Mouse (Mus musculus): ENCODE data around the gene Acer1.

The Acer1 gene

DNA sequence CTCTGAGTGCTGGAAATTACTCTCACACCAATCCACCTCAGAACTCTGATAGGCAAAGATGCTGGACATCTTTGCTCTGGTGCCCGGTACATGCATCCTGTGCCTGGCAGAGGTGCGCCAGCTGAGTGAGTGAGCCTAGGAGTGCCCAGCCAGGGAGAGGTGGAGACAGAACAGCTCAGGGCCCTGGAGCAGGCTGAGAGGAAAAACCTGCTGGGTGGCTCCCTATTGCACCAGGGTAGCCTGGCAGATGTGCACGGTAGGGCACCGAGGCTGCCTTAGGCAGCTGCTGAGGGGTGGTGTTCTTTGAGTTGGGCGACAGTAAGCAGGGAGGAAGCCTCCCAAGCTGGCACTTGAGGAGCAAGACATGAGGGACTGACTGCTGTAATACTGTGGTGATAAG, at the start of gene Acer1:
Gene Acer1, minus strand, starts transcription at position 114 of the 400 bp plus-strand sequence.
- no peak for DNase-seq (ENCODE audit: low read depth, low spot score)

DNA sequence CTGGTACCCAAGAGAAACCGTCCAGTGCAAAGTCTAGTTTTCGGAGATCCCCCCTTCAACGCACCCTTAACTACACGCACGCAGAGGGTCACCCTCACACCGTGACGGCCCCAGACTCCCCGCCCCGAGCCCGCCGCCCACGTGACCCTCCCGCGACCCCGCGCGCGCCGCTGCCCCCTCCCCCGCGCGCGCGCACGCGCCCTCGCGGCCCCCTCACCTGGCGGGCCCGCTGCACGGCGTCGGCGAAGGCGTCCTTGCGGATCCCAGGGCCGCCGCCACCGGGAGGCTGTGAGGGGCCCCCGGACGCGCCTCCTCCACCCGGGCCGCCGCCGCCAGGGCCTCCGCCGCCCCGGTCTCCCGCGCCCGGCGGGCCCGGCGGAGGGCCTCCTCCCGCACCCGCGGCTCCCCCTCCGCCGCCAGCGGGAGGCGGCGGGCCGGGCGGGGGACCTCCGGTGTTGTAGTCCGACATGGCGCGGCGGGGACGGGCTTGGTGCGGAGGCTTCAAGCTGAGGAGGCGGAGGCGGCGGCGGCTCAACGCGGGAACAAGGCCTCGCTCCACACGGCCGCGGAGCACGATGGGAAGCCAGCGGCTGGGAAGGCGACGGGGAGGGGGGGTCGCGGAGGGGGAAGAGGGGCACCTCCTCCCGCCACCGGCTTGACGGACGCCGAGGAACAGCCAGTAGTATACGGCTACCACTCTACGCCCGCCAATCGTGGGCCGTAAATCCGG, 49.2 kb upstream of the Acer1 start, which contains the start of gene Khsrp:
Gene Khsrp, minus strand, starts transcription at position 592 of the 730 bp plus-strand sequence.
- no peak for DNase-seq (ENCODE audit: low read depth, low spot score)

DNA sequence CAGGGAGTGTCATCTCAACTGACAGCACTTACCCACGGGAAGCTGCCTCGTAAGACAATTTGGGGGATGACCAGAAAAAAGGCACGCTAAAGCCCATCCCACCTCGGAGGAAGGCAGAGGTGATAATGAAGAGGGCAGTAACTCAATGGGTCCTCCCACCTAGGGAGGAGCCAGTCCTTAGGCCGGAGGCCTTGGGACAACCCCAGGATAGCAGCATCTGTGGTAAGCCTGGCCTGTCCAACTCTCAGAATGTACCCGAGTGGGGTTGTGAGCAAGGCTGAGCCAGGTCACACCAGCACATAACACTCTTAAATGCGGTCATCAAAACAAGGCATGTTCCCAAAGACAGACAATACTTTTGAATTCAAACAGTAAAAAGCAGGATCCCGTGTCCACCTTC, 47.8 kb upstream of the Acer1 start:
- peak; percentile 76 for DNase-seq (ENCODE audit: low read depth, low spot score)

DNA sequence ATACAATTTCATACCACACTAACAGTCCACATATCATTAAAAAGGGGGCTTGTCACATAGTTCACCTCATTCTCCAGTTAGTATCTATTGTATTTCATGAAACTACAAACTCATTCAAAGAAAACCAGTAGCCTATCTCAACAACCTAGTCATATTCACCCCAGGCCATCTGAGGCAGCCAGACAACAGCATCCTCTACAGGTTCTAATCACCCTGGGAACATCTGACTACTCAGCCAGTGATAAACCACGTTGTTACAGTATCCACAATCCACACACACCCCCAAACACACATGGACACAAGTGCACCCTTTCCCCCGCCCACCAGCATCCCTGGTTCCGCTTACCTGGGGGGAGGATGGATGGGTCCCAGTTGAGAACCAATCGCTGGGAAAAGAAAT, 45.5 kb upstream of the Acer1 start:
- DNase-seq (ENCODE audit: low read depth, low spot score): no peak

DNA sequence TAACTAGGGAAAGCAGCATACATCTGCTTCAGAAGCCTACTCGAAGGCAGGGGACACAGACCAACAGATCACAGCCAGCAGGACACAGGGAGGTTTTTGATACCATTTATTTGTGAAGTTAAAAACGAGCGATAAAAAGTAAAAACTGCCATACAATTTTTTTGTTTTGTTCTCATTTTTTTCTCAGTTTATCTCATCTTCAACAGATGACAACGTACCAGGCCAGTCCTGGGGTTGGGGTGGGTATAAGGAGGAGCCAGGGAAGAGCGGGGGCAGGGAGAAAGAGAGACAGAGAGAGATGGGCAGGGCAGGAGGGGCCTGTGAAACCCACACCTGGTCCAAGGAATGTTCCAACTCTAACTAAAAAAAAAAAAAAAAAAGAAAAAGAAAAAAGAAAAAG, 39.0 kb upstream of the Acer1 start:
- no peak for DNase-seq (ENCODE audit: low read depth, low spot score)

DNA sequence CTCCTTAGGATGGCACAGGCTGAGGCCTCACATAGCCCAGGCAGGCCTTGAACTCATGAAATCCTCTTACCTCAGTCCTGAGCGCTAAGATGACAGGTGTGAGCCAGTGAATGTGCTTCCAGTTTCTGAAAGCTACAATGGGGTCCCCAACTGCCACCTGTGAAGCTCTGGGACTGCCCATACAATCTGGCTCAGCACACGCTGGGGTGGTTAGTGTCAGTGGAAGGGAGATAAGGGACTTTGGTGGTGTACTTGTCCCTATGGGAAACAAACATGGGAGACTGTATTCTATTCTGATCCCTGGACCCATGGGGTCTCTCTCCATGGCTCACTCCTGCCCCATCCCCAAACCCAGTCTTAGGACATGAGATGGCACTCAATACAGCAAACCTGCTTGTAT, 37.8 kb upstream of the Acer1 start:
- no peak for DNase-seq (ENCODE audit: low read depth, low spot score)

DNA sequence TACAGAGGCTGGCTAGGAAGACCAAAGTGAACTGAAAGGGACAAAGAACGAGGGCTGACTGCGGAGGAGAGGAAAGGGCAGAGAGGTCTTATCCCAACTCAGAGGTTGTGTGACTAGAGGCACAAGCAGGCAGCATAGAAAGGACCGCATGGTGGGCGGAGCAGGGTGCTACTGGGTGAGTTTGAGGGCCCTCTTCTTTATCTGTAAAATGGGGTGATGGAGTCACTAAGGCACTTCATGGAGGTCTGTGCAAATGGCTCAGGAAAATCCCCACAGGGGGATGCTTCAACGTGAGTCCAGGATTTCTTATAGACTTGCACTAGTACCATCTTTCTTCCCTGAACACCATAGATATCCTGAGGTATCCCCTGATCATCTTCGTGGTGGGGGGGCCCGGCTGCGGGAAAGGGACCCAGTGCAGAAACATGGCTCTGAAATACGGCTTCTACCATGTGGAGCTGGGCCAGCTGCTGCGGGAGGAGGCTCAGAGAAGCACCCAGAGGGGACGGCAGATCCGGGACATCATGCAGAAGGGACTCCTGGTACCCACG, 30.4 kb upstream of the Acer1 start:
- DNase-seq (ENCODE audit: low read depth, low spot score): no peak

DNA sequence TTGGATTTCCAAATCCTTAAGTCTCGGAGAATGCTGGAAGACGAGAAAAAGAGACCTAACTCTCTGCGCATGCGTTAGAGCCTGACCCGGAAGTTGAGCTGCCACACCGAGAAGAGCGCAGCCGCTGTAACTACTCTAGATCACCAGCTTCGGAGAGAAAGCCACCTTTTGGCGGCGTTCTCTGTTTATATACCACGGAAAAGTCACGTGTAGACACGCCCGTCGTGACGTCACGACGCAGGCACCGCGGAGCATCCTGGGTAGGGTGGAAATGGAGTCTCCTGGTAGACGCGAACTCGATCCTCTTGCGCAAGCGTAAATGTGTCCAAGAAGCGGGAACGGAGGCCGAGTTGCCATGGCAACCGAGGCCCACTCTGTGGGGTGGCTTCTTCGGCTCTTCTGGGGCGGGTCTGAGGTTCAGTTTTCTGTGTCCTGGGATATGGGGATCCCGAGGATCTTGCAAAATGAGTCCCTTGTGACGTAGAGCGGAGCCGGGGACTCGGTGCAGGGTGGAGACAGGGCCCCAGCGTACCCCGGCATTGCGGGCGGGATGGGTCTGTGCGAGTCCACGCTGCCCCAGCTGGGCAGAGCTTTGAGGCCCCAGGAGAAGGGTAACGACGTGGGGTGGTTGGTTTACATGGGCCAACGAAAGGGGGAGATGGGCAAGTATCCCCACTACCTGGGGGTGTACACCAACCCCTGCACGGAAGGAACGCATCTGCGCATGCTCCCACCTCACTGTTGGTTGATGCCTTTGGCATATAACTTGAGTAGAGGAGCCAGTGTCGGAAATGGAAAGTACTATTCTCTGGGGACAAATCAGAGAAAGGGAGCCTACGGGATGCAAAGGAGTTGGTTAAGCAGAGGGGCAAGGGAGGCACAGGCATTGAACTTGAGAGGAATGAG, 29.6 kb upstream of the Acer1 start, which contains the start of the genes Gtf2f1 and Gm17949:
Gene Gtf2f1, minus strand, starts transcription at position 53 of the 906 bp plus-strand sequence.
Gene Gm17949, plus strand, starts transcription at position 234 of the 906 bp plus-strand sequence.
- peak; percentile 98 for DNase-seq (ENCODE audit: low read depth, low spot score)

DNA sequence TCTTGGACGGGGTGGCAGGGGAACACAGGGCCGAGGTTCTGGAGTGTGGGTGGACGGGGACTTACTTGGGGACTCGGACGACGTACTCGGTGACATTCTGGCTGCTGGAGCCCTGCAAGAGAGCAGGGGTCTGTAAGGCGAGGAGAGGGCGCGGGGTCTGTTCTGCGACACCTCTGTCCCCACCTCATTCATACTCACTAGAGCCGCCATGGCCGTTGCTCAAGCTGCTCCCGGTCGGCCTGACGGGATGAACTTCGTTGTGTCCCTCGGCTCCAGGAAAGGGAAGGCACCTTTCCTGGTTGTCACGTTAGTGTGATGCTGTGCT, 28.9 kb upstream of the Acer1 start:
- no peak for DNase-seq (ENCODE audit: low read depth, low spot score)

DNA sequence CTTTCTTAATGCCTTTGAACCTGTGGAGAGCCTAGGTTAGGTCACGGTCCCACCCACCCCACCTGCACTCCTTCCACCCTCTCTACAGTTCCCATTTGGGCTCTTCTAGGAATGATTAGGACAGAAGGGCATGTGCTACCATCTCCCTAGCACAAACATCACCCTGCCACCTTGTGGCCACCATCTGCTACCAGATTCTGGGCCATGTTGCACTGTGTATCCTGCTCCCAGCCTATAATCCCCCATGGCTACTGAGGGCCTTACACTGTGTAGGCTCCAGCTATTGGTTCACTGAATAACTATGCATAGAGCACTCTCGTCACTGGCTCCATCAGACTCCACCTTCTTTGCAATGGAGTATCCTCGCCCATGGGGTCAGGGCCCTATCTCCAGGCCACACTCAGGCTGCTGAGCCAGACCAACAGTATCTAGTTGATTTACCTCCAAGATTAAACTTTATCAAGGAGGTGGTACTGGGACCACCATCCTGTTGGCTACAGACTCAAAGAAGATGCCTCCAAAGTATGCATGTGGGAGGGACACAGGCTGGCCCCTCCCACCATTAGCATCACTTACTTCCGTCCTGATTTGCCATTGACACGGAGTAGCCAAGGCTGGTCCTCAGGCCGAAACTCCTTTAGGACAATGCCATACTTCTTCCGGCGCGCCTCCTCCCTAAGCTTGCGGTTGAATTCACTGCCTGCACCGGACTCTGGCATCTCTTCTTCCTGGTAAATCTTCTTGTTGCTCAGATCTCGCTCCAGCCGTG, 25.4 kb upstream of the Acer1 start:
- peak; percentile 65 for DNase-seq (ENCODE audit: low read depth, low spot score)

DNA sequence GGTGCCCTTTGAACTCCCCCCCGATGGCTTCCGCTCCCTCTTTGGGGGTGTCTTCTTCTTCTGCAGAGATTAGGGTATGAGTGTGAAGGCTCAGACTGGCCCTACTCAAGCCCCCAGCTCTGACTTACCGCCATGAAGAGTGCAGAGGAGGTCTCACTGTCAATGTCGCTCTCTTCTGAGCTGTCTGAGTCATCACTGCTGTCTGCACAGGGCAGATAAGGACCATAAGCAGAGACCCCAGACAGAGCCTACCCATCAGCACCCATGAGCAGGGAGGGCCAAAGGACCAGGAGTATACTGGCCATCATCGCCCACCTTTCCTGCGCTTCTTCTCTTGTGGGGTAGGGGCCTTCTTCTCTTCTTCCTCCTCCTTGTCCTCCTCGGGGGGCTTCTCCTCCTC, 22.1 kb upstream of the Acer1 start:
- no peak for DNase-seq (ENCODE audit: low read depth, low spot score)

DNA sequence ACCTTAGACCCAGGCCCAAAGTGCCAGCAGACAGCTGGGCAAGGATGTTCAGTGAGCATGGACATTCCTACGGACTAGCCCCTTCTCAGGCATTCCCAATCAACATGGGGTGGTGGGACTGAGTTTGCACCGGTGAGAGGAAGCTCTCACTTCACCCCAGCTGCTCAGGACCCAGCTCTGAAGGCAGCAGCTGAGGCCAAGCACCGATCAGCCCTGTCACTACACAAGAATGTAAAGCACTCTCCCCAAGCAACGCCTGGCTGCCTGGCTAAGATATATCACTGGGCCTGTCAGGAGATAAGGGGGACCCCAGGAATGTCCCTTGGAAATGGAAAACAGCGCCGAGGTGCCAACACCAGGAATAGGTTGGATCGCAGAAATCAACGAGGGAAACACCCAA, 19.3 kb upstream of the Acer1 start:
- DNase-seq (ENCODE audit: low read depth, low spot score): peak; percentile 56

DNA sequence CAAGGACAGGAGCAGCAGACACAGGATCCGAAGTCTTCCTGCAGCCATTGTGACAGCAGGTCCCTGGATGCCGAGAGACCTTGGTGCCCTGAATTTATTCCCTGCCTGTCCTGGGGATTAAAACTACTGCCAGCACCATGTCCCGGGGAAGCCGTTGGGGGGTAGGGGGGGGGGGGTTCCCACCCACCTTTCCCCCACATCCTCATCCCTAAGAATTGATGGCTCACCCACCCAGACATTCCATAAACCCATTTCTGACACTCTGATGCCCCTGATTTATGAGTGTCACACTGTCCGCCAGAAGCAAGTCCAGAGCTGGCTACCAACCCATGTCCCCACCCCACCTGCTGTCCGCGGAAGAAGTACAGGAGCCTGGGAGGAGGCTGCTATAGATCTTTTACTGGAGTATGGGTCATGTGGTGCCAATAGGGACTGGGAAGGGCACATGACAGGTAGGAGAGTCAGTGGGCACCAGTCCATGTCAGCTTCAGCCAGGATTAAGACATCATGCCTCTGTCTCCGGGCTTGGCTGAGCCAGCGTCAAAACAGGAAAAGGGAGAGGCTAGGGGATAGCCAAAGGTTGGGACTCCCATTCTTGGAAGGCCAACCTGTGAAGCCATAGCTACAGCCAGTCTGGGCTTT, 18.2 kb upstream of the Acer1 start, which contains the start of gene Pspn:
Gene Pspn, minus strand, starts transcription at position 51 of the 642 bp plus-strand sequence.
- no peak for DNase-seq (ENCODE audit: low read depth, low spot score)

DNA sequence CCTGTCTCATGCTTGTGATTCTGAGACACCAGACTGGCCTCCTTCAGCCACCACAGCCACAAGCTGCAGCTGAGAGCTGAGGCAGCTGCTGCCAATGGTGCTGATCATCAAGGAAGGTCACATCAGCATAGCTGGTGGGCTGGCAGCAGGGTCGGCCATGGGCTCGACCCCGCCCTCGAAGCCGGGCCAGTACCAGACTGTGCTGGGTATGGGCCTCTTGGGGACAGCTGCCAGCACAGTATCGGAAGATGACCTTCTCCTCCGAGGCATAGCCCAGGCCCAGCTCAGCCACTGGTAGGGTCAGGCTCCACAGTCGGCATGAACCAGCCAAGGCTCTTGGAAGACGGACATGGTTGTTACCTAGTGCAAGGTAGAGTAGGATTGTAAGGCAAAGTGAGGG, 17.5 kb upstream of the Acer1 start:
- DNase-seq (ENCODE audit: low read depth, low spot score): no peak

DNA sequence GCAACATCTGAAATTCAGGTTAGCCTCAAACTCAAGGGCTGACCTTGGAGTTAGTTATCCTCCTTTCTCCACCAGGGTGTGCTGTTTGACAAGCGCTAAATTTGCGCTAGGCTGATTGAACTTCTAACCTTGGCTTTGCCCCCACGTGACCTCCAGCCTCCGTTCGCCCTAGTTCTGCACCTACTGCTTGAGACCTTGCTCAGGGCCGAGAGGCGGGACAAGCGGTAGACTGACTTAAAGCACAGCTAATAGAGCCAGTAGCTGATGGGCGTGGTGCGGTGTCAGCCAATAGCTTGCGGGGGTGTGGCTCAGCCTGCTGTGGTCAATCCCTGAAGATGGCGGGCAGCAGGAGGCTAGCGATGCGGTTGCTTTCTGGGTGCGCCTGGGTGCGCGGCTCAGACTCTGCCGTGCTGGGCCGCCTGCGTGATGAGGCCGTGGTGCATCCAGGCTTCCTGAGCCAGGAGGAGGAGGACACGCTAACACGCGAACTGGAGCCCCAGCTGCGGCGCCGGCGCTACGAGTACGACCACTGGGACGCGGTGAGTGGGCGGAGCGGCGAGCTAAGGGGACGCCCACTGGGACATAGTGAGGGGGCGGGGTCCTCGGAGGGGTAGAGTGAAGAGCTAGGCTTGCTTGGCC, 15.2 kb upstream of the Acer1 start, which contains the start of gene Alkbh7:
Gene Alkbh7, plus strand, starts transcription at position 311 of the 639 bp plus-strand sequence.
- peak; percentile 100 for DNase-seq (ENCODE audit: low read depth, low spot score)

DNA sequence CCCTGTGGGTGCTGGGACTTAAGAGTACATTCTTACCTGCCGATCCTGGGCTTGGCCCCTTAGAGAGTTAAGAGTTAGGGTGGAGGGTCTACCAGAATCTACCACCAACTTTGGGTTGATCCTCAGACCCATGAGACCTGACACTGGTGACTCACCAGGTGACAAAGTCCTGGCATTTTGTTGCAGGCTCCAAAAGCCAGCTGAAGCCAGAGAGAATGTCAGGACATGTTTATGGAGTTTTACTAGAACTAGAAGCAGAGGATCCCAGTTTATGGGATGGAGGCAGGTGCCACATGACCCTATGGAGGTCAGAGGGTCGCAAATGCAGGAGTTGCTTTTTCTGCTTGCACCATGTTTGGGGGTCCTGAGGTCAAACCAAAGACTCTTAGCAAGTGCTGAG, 14.6 kb upstream of the Acer1 start:
- no peak for DNase-seq (ENCODE audit: low read depth, low spot score)

DNA sequence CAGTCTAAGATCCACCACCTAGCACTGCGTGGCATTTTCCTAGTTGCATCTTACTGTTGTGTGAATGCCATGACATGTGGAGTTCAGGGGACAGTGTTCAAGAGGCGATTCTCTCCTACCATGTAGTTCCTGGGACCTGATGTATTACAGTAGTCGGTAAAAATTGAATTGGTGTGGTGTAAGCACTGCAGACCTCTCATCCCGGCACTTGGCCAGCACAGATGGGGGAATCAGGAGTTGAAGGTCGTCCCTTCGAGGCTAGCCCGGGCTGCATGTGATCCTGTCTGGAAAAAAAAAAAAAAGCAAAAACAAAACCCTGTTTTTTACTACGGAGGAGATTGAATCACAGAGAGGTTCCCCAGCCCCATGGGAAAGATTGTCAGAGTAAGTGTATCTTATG, 13.1 kb upstream of the Acer1 start:
- no peak for DNase-seq (ENCODE audit: low read depth, low spot score)

DNA sequence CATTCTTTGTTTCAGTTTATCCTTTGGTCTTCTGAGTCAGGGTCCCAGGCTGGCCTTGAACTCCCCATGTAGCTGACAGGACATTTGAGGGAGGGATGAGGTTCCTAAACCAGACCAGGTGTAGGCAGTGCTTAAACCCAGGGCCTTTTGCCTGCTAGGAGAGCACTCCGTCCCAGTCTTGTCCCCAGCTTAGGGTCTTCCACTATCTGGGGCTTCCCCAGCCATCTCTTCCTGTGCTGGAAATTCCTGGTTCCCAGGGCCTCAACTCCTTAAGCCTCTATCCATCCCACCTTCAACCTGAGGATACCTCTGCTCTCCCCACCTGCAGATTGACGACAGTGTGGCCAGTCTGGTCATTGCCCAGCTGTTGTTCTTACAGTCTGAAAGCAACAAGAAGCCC, 9.0 kb upstream of the Acer1 start:
- DNase-seq (ENCODE audit: low read depth, low spot score): no peak

DNA sequence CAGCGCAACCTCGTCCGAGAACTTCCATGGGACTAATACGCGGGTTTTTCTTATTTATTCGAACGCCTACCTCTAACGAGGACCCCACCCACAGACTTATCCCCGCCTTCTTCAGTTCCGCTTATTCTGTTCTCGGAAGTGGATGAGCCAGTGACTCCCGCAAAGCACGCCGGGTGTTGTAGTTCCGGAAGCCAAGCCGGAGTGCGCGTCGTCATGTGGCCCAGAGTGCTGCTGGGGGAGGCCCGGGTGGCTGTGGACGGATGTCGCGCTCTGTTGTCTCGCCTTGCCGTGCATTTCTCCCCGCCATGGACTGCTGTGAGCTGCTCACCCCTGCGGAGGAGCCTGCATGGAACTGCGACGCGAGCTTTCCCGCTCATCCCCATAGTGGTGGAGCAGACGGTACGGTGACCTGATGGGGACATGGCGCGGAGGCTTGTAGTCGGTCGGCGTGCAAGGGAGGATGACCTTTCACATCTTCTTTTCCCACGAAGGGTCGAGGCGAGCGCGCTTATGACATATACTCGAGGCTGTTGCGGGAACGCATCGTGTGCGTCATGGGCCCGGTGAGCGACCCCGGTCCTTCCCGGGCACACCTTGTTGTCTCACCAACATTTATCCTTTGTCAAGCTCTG, 8.3 kb upstream of the Acer1 start, which contains the start of gene Clpp:
Gene Clpp, plus strand, starts transcription at position 191 of the 632 bp plus-strand sequence.
- DNase-seq (ENCODE audit: low read depth, low spot score): peak; percentile 99

Data from 3T3-L1 (cell line).